9 mouse cellular contexts compared by ENCODE assay signal in the genomic region with DNA sequence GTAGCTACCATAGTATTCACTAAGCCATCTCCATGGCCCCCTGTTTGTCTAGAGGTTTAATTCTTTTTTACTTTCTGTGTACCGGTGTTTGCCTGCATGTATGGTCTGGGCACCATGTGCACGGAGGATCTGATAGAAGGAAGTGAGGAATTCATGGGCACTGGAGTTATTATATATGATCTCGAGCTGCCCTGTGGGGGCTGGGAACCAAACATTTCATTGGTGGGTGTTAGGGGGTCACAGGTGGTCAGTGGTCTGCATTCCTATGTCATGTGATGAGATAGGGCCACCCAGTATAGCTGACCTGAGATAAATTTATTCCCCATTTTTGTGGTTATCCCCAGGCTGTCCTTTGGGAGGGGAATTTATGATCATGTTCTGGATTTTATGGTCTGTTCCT. TPM values are rescaled to one million over a fixed set of nuclear protein-coding genes. Genes with fewer than 3 reads are reported as not detected.
DNase-seq lines count a peak whose midpoint lies in the region; ATAC-seq and TF ChIP-seq lines count a peak whose summit lies in the region.
"Had no signal": no experiment of that assay in that cellular context is flagged by ENCODE, and none has a peak within 500 bp of the region (broad histone marks: within the 10 kb centered on the region; RNA-seq: fewer than 3 reads in every experiment).

No protein-coding gene starts in this region.

- no peak overlapping the region for H3K4me3 ChIP-seq in lung, postnatal 0 days (ENCODE audit: low read depth, low read length)
- peak overlapping the region; percentile 11; the same call in 1 of the 2 replicates for H3K4me3 ChIP-seq in forebrain, embryonic 12.5 days (replicated peaks)
- H3K4me3 ChIP-seq in limb, embryonic 13.5 days = no peak overlapping the region
- no peak overlapping the region for H3K4me3 ChIP-seq in stomach, embryonic 14.5 days (ENCODE audit: low read depth, low read length)

- peaks cover 17% of the 10 kb centered on the region; the same call in 1 of the 2 replicates for H3K4me1 ChIP-seq in lung, postnatal 0 days (ENCODE audit: insufficient read depth, low read depth, low read length)
- H3K4me1 ChIP-seq in forebrain, embryonic 12.5 days = peaks cover 28% of the 10 kb centered on the region
- peaks cover 28% of the 10 kb centered on the region for H3K4me1 ChIP-seq in limb, embryonic 13.5 days
- peaks cover 15% of the 10 kb centered on the region for H3K4me1 ChIP-seq in stomach, embryonic 14.5 days (ENCODE audit: control insufficient read depth, insufficient read depth, low read length)

- H3K27me3 ChIP-seq in lung, postnatal 0 days (replicated peaks; ENCODE audit: insufficient read depth, low read length) = no peaks in the 10 kb centered on the region
- 0 out of 2 replicates have a peak, but pooled peaks cover 3% of the 10 kb centered on the region for H3K27me3 ChIP-seq in forebrain, embryonic 12.5 days
- H3K27me3 ChIP-seq in limb, embryonic 13.5 days = no peaks in the 10 kb centered on the region; the same call in 1 of the 2 replicates
- no peaks in the 10 kb centered on the region for H3K27me3 ChIP-seq in stomach, embryonic 14.5 days (ENCODE audit: control insufficient read depth, insufficient read depth, low read length)

- H3K9me3 ChIP-seq in lung, postnatal 0 days (ENCODE audit: low read length) = no peaks in the 10 kb centered on the region
- H3K9me3 ChIP-seq in forebrain, embryonic 12.5 days = no peaks in the 10 kb centered on the region
- no peaks in the 10 kb centered on the region for H3K9me3 ChIP-seq in limb, embryonic 13.5 days
- H3K9me3 ChIP-seq in stomach, embryonic 14.5 days (ENCODE audit: control insufficient read depth, low read depth, low read length) = no peaks in the 10 kb centered on the region

- WGBS in lung, postnatal 0 days = 50% methylated on average over 3 of the region's 3 CpGs
- 55% methylated on average over 3 of the region's 3 CpGs for WGBS in forebrain, embryonic 12.5 days
- 51% methylated on average over 3 of the region's 3 CpGs for WGBS in limb, embryonic 13.5 days
- WGBS in stomach, embryonic 14.5 days = 29% methylated on average over 3 of the region's 3 CpGs

- DNase-seq in lung, postnatal 0 days (ENCODE audit: low spot score) = no peak
- no peak for DNase-seq in lung, adult 18-20 months
- DNase-seq in gastrocnemius, adult 8-10 months (ENCODE audit: low spot score in 2 of 2) = no peak
- no peak for DNase-seq in layer of hippocampus, postnatal 10 days (ENCODE audit: low spot score in 2 of 2)
- no peak for DNase-seq in left cerebral cortex, adult 11 months (ENCODE audit: low spot score)
- DNase-seq: right cerebral cortex, postnatal 25 days had no signal

- no peak overlapping the region for H3K4me2 ChIP-seq in lung, postnatal 0 days (replicated peaks; ENCODE audit: low read depth, low read length)
- peak overlapping the region; percentile 50 for H3K4me2 ChIP-seq in forebrain, embryonic 12.5 days
- H3K4me2 ChIP-seq in limb, embryonic 13.5 days (replicated peaks) = peak overlapping the region; percentile 70
- no peak overlapping the region for H3K4me2 ChIP-seq in stomach, embryonic 14.5 days (replicated peaks; ENCODE audit: low read depth, low read length)

- peak overlapping the region; percentile 99 for H3K27ac ChIP-seq in lung, postnatal 0 days (ENCODE audit: low read length)
- peak overlapping the region; percentile 98 for H3K27ac ChIP-seq in forebrain, embryonic 12.5 days
- peak overlapping the region; percentile 99 for H3K27ac ChIP-seq in limb, embryonic 13.5 days
- H3K27ac ChIP-seq in stomach, embryonic 14.5 days (ENCODE audit: low read length) = peak overlapping the region; percentile 99

- TF ChIP-seq EP300 in lung, postnatal 0 days (IDR thresholded peaks at IDR 0.05) = no peak

- H3K36me3 ChIP-seq in lung, postnatal 0 days (ENCODE audit: insufficient read depth, low read length) = no peaks in the 10 kb centered on the region
- H3K36me3 ChIP-seq in forebrain, embryonic 12.5 days (replicated peaks) = no peaks in the 10 kb centered on the region
- no peaks in the 10 kb centered on the region for H3K36me3 ChIP-seq in limb, embryonic 13.5 days
- H3K36me3 ChIP-seq in stomach, embryonic 14.5 days (ENCODE audit: control insufficient read depth, insufficient read depth, low read length) = no peaks in the 10 kb centered on the region

- H3K9ac ChIP-seq in lung, postnatal 0 days (replicated peaks; ENCODE audit: low read depth) = no peak overlapping the region
- peak overlapping the region; percentile 38 for H3K9ac ChIP-seq in forebrain, embryonic 12.5 days
- H3K9ac ChIP-seq in limb, embryonic 13.5 days = no peak overlapping the region
- no peak overlapping the region for H3K9ac ChIP-seq in stomach, embryonic 14.5 days (replicated peaks; ENCODE audit: low read depth, low read length)

- ATAC-seq in lung, postnatal 0 days = no peak
- no peak for ATAC-seq in forebrain, embryonic 12.5 days (ENCODE audit: low FRiP score)
- no peak for ATAC-seq in limb, embryonic 13.5 days (ENCODE audit: low FRiP score, low read depth)
- no peak for ATAC-seq in stomach, embryonic 14.5 days (ENCODE audit: insufficient number of reproducible peaks, insufficient read depth, low FRiP score, low read depth)

- TF ChIP-seq CTCF in lung, postnatal 0 days (IDR thresholded peaks at IDR 0.05) = no peak

RNA-seq across cellular contexts. Expression of gene Ubc, which starts 5.0 kb away (rescaled TPM):
- polyA plus RNA-seq in lung, postnatal 0 days (2015; fragmentation: Nextera tagmentation; extraction: Ambion mirVana) = 751 and 865 TPM in 2 replicates
- polyA plus RNA-seq in forebrain, embryonic 12.5 days (2016; fragmentation: Nextera tagmentation; extraction: Ambion mirVana) = 1,113 and 1,114 TPM in 2 replicates
- 1,179 and 1,190 TPM in 2 replicates for polyA plus RNA-seq in limb, embryonic 13.5 days (2015; fragmentation: Nextera tagmentation; extraction: Ambion mirVana)
- 1,055 and 1,113 TPM in 2 replicates for polyA plus RNA-seq in stomach, embryonic 14.5 days (2014; fragmentation: Nextera tagmentation; extraction: Ambion mirVana)
- 1,000 to 10,000 TPM; 1,167 to 1,677 (median 1,560) TPM for total RNA-seq in gastrocnemius, adult 8-10 months (2022)
- total RNA-seq in layer of hippocampus, postnatal 10 days (2021) = 100 to 1,000 TPM; 760 to 831 TPM

RNA-seq across cellular contexts. Expression of gene Gm10382, which starts 5.9 kb away (rescaled TPM):
- polyA plus RNA-seq in lung, postnatal 0 days (2015; fragmentation: Nextera tagmentation; extraction: Ambion mirVana) = 0.63 and 0.77 TPM in 2 replicates
- 0.91 and 0.97 TPM in 2 replicates for polyA plus RNA-seq in forebrain, embryonic 12.5 days (2016; fragmentation: Nextera tagmentation; extraction: Ambion mirVana)
- polyA plus RNA-seq in limb, embryonic 13.5 days (2015; fragmentation: Nextera tagmentation; extraction: Ambion mirVana) = 0.34 and 0.41 TPM in 2 replicates
- polyA plus RNA-seq in stomach, embryonic 14.5 days (2014; fragmentation: Nextera tagmentation; extraction: Ambion mirVana) = 0.20 and 0.35 TPM in 2 replicates
- total RNA-seq in gastrocnemius, adult 8-10 months (2022) = under 1 TPM in 2 of 4 experiments, not detected in 2; 0.31 to 0.34 TPM
- under 1 TPM in 1 of 2 experiments, not detected in 1; 0.27 TPM for total RNA-seq in layer of hippocampus, postnatal 10 days (2021)

RNA-seq across cellular contexts. Expression of gene Dhx37, which starts 38.9 kb away (rescaled TPM):
- polyA plus RNA-seq in lung, postnatal 0 days (2015; fragmentation: Nextera tagmentation; extraction: Ambion mirVana) = 4.3 and 5.9 TPM in 2 replicates
- polyA plus RNA-seq in forebrain, embryonic 12.5 days (2016; fragmentation: Nextera tagmentation; extraction: Ambion mirVana) = 16.5 and 17.1 TPM in 2 replicates
- 12.1 and 12.9 TPM in 2 replicates for polyA plus RNA-seq in limb, embryonic 13.5 days (2015; fragmentation: Nextera tagmentation; extraction: Ambion mirVana)
- polyA plus RNA-seq in stomach, embryonic 14.5 days (2014; fragmentation: Nextera tagmentation; extraction: Ambion mirVana) = 7.5 and 9.2 TPM in 2 replicates
- 1 to 10 TPM; 4.4 to 5.1 (median 4.8) TPM for total RNA-seq in gastrocnemius, adult 8-10 months (2022)
- 10 to 100 TPM; 13.3 TPM for total RNA-seq in layer of hippocampus, postnatal 10 days (2021)

RNA-seq across cellular contexts. Expression of gene Bri3bp, which starts 46.4 kb away (rescaled TPM):
- 12.8 and 13.3 TPM in 2 replicates for polyA plus RNA-seq in lung, postnatal 0 days (2015; fragmentation: Nextera tagmentation; extraction: Ambion mirVana)
- 37.4 and 43.0 TPM in 2 replicates for polyA plus RNA-seq in forebrain, embryonic 12.5 days (2016; fragmentation: Nextera tagmentation; extraction: Ambion mirVana)
- polyA plus RNA-seq in limb, embryonic 13.5 days (2015; fragmentation: Nextera tagmentation; extraction: Ambion mirVana) = 37.3 and 38.1 TPM in 2 replicates
- 28.3 and 34.1 TPM in 2 replicates for polyA plus RNA-seq in stomach, embryonic 14.5 days (2014; fragmentation: Nextera tagmentation; extraction: Ambion mirVana)
- 1 to 10 TPM; 3.0 to 4.6 (median 4.1) TPM for total RNA-seq in gastrocnemius, adult 8-10 months (2022)
- 10 to 100 TPM; 82.6 to 87.9 TPM for total RNA-seq in layer of hippocampus, postnatal 10 days (2021)

RNA-seq across cellular contexts. Expression of gene Scarb1, which starts 54.1 kb away (rescaled TPM):
- 54.9 and 64.9 TPM in 2 replicates for polyA plus RNA-seq in lung, postnatal 0 days (2015; fragmentation: Nextera tagmentation; extraction: Ambion mirVana)
- polyA plus RNA-seq in forebrain, embryonic 12.5 days (2016; fragmentation: Nextera tagmentation; extraction: Ambion mirVana) = 31.5 and 38.7 TPM in 2 replicates
- 44.3 and 44.4 TPM in 2 replicates for polyA plus RNA-seq in limb, embryonic 13.5 days (2015; fragmentation: Nextera tagmentation; extraction: Ambion mirVana)
- 45.0 and 47.1 TPM in 2 replicates for polyA plus RNA-seq in stomach, embryonic 14.5 days (2014; fragmentation: Nextera tagmentation; extraction: Ambion mirVana)
- total RNA-seq in gastrocnemius, adult 8-10 months (2022) = 10 to 100 TPM; 11.1 to 19.0 (median 13.3) TPM
- 10 to 100 TPM; 55.4 to 56.7 TPM for total RNA-seq in layer of hippocampus, postnatal 10 days (2021)

Comparison
In these comparisons a context has a peak if more than half of its experiments do, and no peak if none do; other contexts are left out.
1. H3K4me2 ChIP-seq: peak in forebrain, embryonic 12.5 days (single experiment) and limb, embryonic 13.5 days (single experiment); none in lung, postnatal 0 days (single experiment) and stomach, embryonic 14.5 days (single experiment).
2. Peak in every context shown above with its lines, with median percentiles within 50 percentile points of each other: H3K27ac ChIP-seq.